Mouse (Mus musculus) erythroid progenitor cell, adult 5-6 weeks (primary cell): ENCODE results near the gene Asrgl1. TPM values are rescaled to one million over a fixed set of nuclear protein-coding genes. Genes with fewer than 3 reads are reported as not detected.
"Not testable (repeated sequence)": the region's sequence is repeated elsewhere in the genome, so short reads cannot be mapped to it uniquely, and the experiment has no call there.

Experiments
- ATAC-seq: replicated peaks from 2 replicates; pipeline ENCODE4 v1.8.0; 2016; ENCODE audit warnings: moderate number of reproducible peaks, mild to moderate bottlenecking, moderate TSS enrichment, inconsistent platforms; ENCODE audit not compliant: poor library complexity, low FRiP score, severe bottlenecking
- total RNA-seq, 2 experiments: library from RNA; stranded (forward) in 1 of 2; stranded (reverse) in 1 of 2; fragments of 150-400 nt in 1 of 2; fragments of 186-747, 209-891 nt in 1 of 2; gene quantifications; 2 replicates each; pipeline versions ENCODE4 v1.2.3 to v1.2.4; 2015 to 2017; ENCODE audit warnings: low replicate concordance in 2 of 2

Asrgl1 gene
- total RNA-seq, 2 experiments from 2014 or later = 4.5 to 13.0 TPM

DNA sequence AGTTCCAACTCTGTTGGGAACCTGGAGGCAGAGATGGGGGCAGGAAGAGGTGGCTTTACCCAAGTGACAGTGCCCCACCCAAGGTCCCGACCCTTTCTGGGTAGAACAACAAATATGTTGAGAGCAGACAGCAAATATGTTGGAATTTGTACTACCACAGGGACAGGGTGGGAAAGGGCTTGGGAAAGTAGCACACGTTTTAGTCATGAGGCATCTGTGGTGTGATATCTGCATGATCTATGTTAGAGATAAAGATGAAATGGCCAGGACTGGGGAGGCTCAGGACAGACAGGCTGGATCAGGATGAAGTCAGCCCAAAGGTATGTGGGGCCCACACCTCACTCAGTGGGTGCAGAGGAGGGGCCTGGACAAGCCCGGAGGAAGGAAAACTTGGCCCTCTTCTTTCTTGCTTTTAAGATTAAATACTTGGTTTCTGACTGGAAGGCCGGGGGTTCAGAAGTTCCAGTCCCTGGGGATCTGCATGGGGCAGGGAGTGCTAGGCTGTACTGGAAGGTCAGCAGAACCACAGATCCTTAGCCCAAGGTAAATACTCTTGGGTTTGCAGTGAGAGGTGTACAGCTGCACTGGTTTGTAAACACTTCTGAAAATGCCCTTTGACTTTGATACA is 28.6 kb downstream of the Asrgl1 start:
- no peak for ATAC-seq

DNA sequence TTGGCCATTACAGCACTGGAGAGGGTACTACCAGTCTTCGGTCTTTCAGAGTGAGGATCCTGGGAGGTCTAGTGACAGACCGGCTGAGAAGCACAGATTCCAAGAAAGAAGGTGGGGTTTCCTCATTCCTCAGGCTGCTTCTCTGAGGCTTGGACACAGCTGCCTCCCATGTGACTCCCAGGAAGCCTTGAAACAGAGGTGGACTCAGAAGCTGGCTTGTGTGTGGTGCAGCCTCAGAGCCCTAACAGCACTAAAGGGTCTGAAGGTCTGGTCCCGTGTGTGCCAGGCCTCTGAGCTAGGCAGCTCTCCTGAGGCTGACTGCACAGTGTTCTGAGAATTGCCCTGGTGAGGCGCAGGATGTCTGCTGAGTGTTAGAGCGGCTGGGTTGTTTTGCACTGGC is 29.3 kb downstream of the Asrgl1 start:
- no peak for ATAC-seq

DNA sequence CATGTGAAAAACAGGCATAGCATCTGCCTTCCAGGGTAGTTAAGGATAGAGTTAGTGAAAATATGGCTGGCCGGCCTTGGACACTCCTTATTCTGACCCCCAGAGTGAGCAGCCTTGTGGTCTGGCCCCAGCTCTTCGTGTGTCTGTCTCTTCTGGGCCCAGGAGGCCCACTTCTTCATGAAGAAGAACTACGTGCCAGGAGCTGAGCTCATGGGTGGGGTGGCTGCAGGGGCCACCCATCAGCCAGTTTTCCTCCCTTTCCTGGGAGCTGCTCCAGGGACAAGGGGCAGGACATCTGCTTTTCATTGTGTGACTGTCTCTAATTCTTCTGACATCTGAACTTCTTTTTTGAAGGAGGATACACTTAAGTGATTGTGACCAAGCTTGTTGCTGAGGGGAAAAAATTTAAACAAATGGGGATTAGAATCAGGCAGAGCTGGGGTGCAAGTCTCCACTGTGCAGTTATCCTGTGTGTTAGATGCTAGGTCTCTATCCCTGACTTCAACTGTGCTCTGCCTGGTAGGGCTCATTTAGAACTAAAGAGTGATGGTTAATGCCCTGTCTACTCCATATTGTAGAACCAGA is 30.2 kb downstream of the Asrgl1 start:
- ATAC-seq = no peak

DNA sequence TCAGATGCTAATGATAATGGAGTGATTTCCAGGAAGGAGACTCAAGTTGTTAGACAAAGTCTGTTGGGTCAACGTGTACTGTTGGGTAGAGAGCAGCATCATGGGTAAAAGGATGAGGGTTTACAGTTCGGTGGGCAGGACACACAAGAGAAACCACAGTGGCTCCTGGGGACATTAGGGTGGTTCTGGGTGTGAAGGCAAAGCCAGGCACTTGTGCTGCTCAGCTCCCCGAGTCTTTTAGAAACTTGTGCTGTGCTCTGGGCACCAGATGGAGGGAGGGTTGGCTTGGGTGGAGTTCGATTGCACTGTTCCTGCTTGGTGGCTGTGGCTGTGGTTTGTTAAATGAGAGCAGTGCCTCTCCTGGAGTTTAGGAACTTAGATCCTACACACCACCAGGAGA is 31.4 kb downstream of the Asrgl1 start:
- no peak for ATAC-seq

GRCm38 (mm10) chr19:9101062-9101457 is 34.4 kb downstream of the Asrgl1 start:
- no peak for ATAC-seq

- ATAC-seq = no peak
These were observed 35.0 kb downstream of the Asrgl1 start for GRCm38 (mm10) chr19:9100297-9101061.

- ATAC-seq = no peak
These were observed 35.7 kb downstream of the Asrgl1 start for GRCm38 (mm10) chr19:9099751-9100150.

DNA sequence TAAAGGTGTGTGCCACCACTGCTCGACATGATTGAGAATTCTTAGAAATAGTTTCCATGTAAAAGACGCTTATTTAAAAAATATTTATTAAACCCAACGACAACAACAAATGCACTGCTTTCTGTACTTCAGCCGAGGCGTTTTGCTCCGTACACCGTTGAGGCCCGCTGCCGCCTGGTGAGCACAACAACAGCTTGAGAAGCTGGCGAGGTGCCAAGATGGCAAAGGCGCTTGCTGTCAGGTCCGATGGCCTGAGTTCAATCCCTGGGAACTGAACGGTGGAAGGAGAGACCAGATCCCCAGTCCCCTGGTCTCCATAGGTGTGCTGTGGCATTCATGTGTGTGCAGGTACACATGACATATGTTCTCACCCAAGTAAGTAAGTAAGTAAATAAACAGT is 38.0 kb downstream of the Asrgl1 start:
- no peak for ATAC-seq

DNA sequence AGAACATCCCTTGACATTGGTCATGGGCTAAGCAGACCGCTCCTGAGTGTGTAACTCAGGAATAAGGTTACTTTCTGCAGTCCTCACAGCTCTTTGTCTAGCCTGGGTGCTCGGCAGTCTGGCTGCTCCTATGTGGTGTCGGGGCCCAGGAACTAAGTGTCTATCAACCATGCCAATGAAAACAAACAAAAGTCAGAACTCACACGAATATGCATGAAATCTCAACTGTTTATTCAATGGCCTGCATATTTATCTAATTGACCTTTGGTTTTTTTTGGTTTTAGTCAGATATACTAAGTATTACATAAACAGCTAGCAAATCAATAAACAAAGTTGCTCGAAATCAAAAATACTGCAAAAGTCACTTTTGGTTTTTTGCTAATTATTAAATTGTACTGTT is 40.3 kb downstream of the Asrgl1 start:
- ATAC-seq = no peak

GRCm38 (mm10) chr19:9090709-9091108 is 44.7 kb downstream of the Asrgl1 start:
- ATAC-seq = no peak

GRCm38 (mm10) chr19:9090191-9090590 is 45.2 kb downstream of the Asrgl1 start:
- ATAC-seq = no peak

DNA sequence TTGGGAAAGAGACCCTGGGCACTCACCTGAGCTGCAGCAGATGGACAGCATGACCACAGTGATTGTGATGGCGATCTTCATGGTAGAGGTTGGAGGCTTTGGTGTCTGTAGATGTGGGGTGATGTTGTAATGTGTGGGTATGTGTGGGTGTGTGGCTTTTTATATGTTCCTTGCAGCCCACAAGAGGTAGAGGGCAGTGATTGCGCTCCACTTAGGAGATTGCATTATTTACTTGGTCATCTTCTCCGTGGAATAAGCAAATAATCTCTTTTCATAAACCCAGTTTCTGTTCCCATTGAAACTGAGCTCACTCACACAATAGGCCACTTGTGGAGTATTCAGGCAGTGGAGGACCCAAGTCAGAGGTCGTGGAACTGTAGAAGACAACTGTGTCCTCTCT is 47.6 kb downstream of the Asrgl1 start, which contains the start of gene Scgb1a1:
Gene Scgb1a1 (minus strand): TSS at position 138 of the 400 bp plus-strand sequence.
- ATAC-seq = no peak

GRCm38 (mm10) chr19:9083892-9084291 is 51.5 kb downstream of the Asrgl1 start:
- not testable (repeated sequence) for ATAC-seq

GRCm38 (mm10) chr19:9083010-9083355 is 52.5 kb downstream of the Asrgl1 start:
- ATAC-seq = no peak

DNA sequence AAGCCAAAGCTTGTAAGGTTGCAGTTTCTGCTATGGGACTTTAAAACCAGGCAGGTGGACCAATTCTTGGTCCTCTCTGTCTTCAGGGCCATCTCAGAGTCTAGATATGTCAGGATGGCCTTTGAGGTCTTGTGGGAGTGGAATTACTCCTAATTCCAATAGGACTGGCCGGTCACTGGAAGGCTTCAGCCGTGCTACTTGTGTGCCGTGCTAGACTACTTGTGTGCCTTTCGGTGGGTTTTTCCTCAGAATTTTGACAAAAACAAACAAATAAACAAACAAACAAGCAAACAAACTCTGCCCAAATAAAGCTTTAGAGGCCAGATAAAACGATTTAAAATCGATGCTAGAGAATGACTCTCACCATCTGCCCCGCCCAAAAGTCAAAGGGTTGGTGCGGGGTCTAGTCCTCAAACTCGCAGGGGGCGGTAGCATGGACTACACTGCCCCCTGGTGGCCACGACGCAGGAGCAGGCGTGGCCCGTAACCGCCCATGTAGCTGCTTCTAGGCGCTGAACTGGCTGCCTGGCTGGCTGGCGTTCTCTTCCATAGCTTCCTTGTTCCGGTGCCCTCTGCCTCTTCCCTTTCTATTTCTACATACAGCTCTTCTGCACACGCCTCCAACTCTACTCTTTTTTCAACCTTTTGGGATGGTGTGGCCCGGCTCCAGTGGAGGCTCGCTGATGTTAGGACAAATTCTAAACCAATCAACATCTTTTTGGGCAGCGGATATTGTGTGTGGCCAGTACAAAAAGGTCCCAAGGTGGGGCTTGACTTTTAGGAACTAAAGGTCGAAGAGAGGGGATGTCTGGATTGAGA is 53.0 kb downstream of the Asrgl1 start:
- ATAC-seq = peak; percentile 84

DNA sequence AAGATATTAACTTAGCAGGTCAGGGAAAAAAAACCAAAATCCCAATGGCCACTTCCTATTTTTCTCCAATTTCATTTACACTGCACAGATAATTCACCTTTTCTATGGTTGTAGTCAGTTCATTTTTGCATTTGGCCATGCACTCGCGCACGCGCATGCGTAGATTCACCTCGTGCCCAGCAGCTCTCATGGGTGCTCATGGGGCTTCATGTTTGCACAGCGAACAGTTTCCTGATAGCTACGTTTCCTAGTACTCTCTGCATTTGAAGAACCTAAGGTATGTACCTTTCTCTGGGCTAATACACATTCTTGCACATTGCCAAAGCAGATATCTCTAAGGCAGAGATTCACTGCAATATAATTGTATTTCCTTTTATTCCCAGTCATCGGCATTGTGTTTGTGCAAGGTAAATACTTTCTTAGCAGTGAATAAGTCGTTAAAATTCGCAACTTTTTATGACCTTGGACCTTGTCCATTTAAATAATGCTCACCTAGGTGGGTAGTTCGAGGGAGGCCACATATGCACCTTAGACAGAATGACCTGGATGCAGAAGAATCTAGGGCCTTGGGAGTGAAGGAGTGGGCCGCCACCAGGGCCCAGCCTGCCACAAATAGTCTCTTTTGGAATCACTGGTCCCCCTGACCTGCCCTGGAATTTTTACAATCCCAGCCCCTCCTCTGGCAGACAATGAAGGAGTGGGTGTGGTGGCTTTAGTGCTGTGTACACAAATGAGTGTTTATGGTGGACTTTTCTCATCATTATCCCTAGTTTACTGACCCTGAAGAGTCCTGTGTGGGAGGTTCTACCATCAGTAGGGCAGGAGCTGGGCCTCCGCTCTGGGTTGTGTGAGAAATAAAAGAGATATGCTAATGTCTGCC is 53.9 kb downstream of the Asrgl1 start:
- no peak for ATAC-seq

DNA sequence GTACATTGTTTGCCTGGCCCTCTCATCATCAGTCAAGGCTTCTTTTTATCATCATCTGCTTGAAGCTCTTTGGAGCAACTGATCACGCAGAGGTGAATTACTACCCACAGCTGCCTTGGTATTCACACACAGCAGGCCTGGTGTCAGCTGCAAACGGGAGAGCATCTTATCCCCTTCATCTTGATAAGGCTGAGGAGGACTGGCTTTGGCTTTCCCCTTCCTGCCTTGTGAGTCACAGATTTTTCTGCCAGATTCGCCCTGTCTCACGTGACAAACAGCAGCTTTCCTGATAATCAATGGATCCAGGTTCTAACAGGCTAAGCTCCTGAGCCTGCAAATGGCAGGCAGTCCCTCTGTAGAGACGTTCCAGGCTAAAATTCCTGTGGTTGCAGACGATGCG is 55.5 kb downstream of the Asrgl1 start:
- ATAC-seq = no peak

DNA sequence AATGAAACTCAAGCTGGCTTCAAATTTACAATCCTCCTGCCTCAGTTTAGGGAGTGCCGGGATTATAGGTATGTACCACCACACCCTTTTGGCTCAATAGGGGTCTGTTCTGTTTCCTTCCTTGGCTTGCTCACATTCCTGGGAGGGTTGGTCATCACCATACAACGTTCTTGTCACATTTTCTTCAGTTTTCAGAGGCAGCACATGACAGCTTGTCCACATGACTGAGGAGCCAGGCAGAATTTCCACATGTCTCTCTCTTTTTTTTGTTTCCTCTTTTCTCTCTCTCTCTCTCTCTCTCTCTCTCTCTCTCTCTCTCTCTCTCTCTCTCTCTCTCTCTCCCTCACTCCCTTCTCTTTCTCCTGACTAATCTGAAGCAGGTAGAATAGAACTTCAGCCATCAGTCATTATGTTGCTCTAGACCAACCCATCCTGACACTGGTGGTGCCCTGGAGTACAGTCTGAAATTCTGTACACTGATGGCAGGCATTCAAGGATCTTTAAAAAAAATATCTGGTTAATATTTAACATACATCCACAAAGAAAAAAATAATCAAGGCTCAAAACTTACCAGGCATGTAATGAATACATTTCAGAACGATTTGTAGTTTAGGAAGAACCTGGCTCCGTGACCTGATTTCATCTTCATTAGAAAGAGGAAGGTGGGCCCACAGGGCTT is 58.3 kb downstream of the Asrgl1 start:
- ATAC-seq = no peak

DNA sequence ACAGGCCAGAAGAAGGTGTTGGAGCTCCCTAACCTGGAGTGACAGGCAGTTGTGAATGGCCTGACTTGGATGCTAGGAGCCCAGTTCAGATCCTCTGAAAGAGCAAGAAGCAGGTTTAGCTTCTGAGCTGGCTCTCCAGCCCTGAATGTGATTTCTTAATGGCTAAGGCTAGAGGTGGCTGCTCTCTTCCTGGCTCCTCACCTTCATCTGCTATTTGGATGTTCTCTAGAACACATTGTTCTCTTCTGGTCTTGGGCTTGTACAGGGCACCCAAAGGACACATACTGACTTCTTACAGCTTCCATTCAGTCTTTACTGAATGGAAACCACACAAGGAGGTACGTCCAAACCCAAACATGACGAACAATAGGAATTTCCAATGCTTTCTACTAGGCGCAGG is 59.4 kb downstream of the Asrgl1 start:
- no peak for ATAC-seq
